Mouse (Mus musculus) erythroid progenitor cell, adult 5-6 weeks (primary cell): ENCODE measurements around the gene Ms4a6c. TPM values are rescaled to one million over a fixed set of nuclear protein-coding genes. Genes with fewer than 3 reads are reported as not detected.
"Not testable (repeated sequence)": the region's sequence is repeated elsewhere in the genome, so short reads cannot be mapped to it uniquely, and the experiment has no call there.

Experiments used
- ATAC-seq: replicated peaks from 2 replicates; pipeline ENCODE4 v1.8.0; 2016; ENCODE audit warnings: moderate number of reproducible peaks, mild to moderate bottlenecking, moderate TSS enrichment, inconsistent platforms; ENCODE audit not compliant: poor library complexity, low FRiP score, severe bottlenecking
- total RNA-seq, 2 experiments: library from RNA; stranded (forward) in 1 of 2; stranded (reverse) in 1 of 2; fragments of 150-400 nt in 1 of 2; fragments of 186-747, 209-891 nt in 1 of 2; gene quantifications; 2 replicates each; pipeline versions ENCODE4 v1.2.3 to v1.2.4; 2015 to 2017; ENCODE audit warnings: low replicate concordance in 2 of 2

The Ms4a6c gene
- total RNA-seq, 2 experiments from 2014 or later = 21.0 to 39.2 TPM

DNA sequence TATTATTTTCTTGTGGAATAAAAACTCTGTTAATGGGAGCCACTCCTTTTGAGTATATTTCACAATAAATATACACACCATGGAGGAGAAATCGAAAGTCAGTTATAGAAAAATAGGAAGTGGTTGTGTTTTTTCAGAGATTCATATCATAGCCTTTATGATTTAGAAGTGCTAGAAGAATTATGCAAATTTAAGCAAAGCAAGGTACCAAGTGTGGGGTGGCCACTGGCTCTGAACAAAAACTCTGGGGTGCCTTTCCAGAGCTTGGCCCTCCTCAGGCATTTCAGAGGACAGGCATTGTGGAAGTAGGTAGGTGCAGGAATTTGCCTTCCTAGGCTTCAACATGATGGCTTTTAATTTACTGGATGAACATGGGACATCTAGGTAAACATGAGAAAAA is 28.1 kb downstream of the Ms4a6c start:
- ATAC-seq = not testable (repeated sequence)

DNA sequence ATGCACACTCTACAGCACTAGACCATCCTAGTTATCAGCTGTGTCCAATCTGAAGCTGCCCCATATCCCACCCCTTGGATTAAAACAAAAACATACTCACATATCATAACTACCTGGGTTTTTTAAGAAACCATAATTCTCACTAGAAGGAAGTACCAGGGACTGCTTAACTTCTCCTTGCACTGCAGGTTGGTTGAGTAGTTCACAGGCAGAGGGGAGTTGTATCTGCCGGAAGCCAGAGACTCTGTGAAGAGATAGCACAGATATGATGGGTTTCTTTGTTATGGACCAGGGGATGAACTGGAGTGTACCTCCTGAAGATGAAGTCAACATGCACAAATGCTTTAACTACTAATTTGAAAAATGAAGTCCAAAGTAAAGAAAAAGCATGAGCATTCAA is 31.6 kb downstream of the Ms4a6c start:
- ATAC-seq = no peak

DNA sequence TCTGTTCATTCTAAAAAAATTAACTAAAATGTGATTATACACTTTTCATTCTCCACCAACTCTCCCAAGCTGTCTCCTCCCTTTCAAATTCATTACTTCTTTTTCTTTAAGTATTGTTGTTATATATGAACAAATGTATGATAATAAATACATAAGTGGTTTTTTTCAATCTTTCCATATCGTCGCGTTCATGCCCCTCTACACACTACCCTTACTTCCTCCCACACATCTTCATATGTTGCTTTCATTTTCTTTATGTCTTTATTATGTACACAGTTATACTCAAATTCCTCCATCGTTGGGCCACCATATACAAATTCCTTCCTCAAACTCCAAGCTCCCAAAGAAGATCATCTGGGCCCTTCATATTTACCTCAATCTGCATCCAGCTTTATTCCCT is 32.2 kb downstream of the Ms4a6c start:
- ATAC-seq = no peak

DNA sequence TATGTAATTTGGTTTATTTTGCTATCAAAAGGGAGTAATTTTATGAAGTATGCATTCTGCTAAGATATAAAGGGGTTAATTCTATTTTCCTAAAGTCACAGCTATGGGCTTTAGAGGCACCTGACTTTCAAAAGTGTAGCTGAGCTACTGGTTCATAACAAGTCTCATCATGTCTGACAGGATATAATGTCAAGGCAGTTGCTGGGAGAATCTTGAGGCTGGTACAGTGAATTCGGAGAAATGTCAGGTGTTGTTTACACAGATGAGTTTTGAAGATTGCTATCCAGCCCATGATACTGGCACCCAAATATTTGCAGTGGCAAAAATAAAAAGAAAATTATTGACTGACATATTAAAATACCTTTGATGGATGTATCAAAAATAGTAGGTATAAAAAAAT is 35.7 kb downstream of the Ms4a6c start:
- no peak for ATAC-seq

DNA sequence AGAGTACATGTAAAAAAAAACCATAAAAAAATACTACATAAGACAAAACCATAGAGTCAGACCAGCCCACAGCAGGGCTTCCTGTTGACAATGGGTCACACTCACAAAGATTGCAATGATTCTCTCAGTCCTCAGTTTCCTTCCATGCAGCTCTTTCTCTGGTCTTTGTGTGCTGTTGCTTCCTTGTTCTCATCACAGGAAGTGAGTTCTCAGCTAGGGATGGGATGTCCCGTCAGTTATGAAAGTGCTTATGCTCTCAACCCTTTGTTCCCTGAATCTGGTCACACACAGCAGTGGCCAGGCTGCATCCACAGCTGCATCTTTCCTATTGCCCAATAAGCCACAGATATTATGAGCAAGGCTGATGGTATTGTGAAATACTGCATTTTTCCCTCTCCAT is 44.3 kb downstream of the Ms4a6c start:
- ATAC-seq = no peak

DNA sequence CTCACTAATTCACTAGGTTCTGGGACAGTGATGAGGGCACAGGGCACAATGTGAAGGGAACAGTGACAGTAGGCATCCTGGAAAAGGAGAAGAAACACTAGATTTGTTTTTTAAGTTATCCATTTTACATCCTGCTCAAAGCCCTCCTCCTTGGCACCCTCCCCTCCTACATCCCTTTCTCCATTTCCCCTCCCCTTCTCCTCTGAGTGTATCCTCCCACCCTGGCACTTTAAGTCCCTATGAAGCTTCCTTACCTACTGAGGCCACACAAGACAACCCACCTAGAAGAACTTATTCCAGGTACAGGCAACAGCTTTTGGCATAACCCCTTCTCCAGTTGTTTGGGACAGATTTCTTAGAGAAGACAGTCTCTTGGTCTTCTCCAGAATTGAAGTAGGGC is 47.1 kb downstream of the Ms4a6c start, which contains the start of gene Ms4a6b:
Gene Ms4a6b, plus strand, starts transcription at position 267 of the 400 bp plus-strand sequence.
- no peak for ATAC-seq

DNA sequence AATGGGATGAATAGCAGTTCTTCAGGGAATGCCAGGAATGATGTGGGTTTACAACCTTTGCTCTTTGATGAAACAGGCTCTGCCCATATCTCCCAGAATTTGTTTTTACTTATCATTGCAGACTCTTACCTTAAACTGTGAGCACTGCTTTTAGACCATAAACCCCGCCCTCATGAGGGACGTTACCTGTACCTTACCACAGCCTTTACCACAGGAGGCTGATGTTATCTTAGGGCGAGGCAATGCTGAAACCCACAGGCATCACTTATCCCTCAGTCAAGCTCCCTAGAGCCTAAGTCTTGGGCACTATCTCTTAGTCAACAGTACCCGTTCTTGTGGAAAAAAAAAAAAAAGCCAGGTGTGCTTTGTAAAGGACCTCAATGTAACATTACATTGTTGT is 47.7 kb downstream of the Ms4a6c start:
- no peak for ATAC-seq

DNA sequence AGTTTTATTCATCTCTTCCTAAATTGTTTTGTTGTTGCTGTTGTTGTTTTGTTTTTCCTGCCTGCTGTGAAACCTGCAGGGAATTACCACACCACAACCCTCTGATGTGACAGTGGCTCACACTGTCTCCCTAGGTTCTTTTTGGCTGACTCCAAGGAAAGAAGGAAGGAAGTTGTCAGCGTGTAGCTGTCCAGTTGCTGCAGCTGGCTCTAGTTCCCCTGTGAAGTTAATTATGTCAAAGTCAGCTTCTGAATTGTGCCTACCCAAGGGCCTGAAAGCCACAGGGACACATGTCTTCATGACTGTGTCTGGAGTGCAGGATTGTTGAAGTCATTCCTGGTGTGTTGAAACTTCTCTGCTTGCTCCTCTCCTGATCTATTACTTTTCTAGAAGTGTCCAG is 48.2 kb downstream of the Ms4a6c start:
- ATAC-seq = not testable (repeated sequence)

DNA sequence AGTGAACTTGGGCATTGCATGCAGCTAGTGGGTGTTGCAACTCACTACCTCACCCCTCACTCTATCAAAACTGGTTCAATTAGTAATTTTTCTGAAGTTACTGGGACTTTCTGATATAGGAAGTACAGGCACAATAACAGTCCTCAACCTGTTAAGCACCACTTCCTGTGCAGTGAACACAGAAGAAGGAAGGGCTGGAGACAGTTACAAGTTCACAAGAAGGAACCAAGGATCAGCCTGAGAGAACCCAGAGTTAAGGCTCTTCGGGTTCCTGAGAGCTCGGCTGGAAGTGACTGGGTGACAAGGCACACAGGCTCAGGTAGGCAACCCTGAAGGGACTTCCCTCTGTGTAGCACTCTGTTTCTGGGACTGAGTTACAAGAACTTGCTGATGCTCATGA is 49.2 kb downstream of the Ms4a6c start:
- ATAC-seq = not testable (repeated sequence)

DNA sequence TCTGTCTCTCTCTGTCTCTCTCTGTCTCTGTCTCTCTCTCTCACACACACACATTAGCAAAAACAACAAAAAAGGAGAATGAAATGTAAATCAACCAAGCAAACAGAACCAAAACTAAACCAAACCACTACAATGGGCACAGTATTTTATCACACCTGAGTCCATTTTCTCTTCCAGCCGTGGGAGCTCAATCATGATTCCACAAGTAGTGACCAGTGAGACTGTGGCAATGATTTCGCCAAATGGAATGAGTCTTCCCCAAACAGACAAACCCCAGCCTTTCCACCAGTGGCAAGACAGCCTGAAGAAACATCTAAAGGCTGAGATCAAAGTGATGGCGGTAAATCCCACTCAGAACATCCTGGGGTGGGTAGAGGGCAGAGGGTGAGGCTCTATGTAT is 51.0 kb downstream of the Ms4a6c start:
- no peak for ATAC-seq

Other genes with a start within 250 kb of the Ms4a6c start
- not detected in 2 replicates for gene Ms4a12, start 236.9 kb upstream of the Ms4a6c start, total RNA-seq (2015; ENCODE audit: low replicate concordance)
- not detected in 2 replicates for gene Ms4a12, start 236.9 kb upstream of the Ms4a6c start, total RNA-seq (2017; ENCODE audit: low replicate concordance)
- 19.8 and 24.3 TPM in 2 replicates for gene Ms4a1, start 203.1 kb upstream of the Ms4a6c start, total RNA-seq (2015; ENCODE audit: low replicate concordance)
- 12.8 and 13.2 TPM in 2 replicates for gene Ms4a1, start 203.1 kb upstream of the Ms4a6c start, total RNA-seq (2017; ENCODE audit: low replicate concordance)
- not detected in 2 replicates for gene Ms4a5, start 185.5 kb upstream of the Ms4a6c start, total RNA-seq (2015; ENCODE audit: low replicate concordance)
- gene Ms4a5, start 185.5 kb upstream of the Ms4a6c start, total RNA-seq (2017; ENCODE audit: low replicate concordance) = not detected in 2 replicates
- gene Ms4a14, start 154.9 kb upstream of the Ms4a6c start, total RNA-seq (2015; ENCODE audit: low replicate concordance) = 3.6 TPM in 1 of 2 replicates, not detected in the other
- gene Ms4a14, start 154.9 kb upstream of the Ms4a6c start, total RNA-seq (2017; ENCODE audit: low replicate concordance) = under 0.01 TPM in 1 of 2 replicates, not detected in the other
- gene Ms4a7, start 133.2 kb upstream of the Ms4a6c start, total RNA-seq (2015; ENCODE audit: low replicate concordance) = 3.6 and 8.8 TPM in 2 replicates
- gene Ms4a7, start 133.2 kb upstream of the Ms4a6c start, total RNA-seq (2017; ENCODE audit: low replicate concordance) = 8.3 TPM in 1 of 2 replicates, not detected in the other
- not detected in 2 replicates for gene Ms4a4a, start 93.8 kb upstream of the Ms4a6c start, total RNA-seq (2015; ENCODE audit: low replicate concordance)
- not detected in 2 replicates for gene Ms4a4a, start 93.8 kb upstream of the Ms4a6c start, total RNA-seq (2017; ENCODE audit: low replicate concordance)
- 17.3 and 39.4 TPM in 2 replicates for gene Ms4a4c, start 64.6 kb upstream of the Ms4a6c start, total RNA-seq (2015; ENCODE audit: low replicate concordance)
- 1.5 and 4.2 TPM in 2 replicates for gene Ms4a4c, start 64.6 kb upstream of the Ms4a6c start, total RNA-seq (2017; ENCODE audit: low replicate concordance)
- gene Ms4a4b, start 25.8 kb upstream of the Ms4a6c start, total RNA-seq (2015; ENCODE audit: low replicate concordance) = 40.0 and 72.9 TPM in 2 replicates
- 1.4 and 5.0 TPM in 2 replicates for gene Ms4a4b, start 25.8 kb upstream of the Ms4a6c start, total RNA-seq (2017; ENCODE audit: low replicate concordance)
- 13.7 and 24.7 TPM in 2 replicates for gene Gm8369, start 16.6 kb downstream of the Ms4a6c start, total RNA-seq (2015; ENCODE audit: low replicate concordance)
- 8.3 and 21.9 TPM in 2 replicates for gene Gm8369, start 16.6 kb downstream of the Ms4a6c start, total RNA-seq (2017; ENCODE audit: low replicate concordance)
- 15.1 and 22.2 TPM in 2 replicates for gene Ms4a6b, start 47.1 kb downstream of the Ms4a6c start, total RNA-seq (2015; ENCODE audit: low replicate concordance)
- gene Ms4a6b, start 47.1 kb downstream of the Ms4a6c start, total RNA-seq (2017; ENCODE audit: low replicate concordance) = 5.4 and 12.9 TPM in 2 replicates
- gene Ms4a4d, start 67.4 kb downstream of the Ms4a6c start, total RNA-seq (2015; ENCODE audit: low replicate concordance) = 3.2 and 4.2 TPM in 2 replicates
- 1.3 TPM in 1 of 2 replicates, not detected in the other for gene Ms4a4d, start 67.4 kb downstream of the Ms4a6c start, total RNA-seq (2017; ENCODE audit: low replicate concordance)
- 2.2 and 5.4 TPM in 2 replicates for gene Ms4a6d, start 135.5 kb downstream of the Ms4a6c start, total RNA-seq (2015; ENCODE audit: low replicate concordance)
- gene Ms4a6d, start 135.5 kb downstream of the Ms4a6c start, total RNA-seq (2017; ENCODE audit: low replicate concordance) = 0.90 TPM in 1 of 2 replicates, not detected in the other
- gene Ms4a2, start 154.4 kb downstream of the Ms4a6c start, total RNA-seq (2015; ENCODE audit: low replicate concordance) = 13.3 and 21.4 TPM in 2 replicates
- gene Ms4a2, start 154.4 kb downstream of the Ms4a6c start, total RNA-seq (2017; ENCODE audit: low replicate concordance) = 6.8 and 12.9 TPM in 2 replicates
- 148 and 159 TPM in 2 replicates for gene Ms4a3, start 171.5 kb downstream of the Ms4a6c start, total RNA-seq (2015; ENCODE audit: low replicate concordance)
- 39.9 and 40.2 TPM in 2 replicates for gene Ms4a3, start 171.5 kb downstream of the Ms4a6c start, total RNA-seq (2017; ENCODE audit: low replicate concordance)
- not detected in 2 replicates for gene Oosp2, start 191.2 kb downstream of the Ms4a6c start, total RNA-seq (2015; ENCODE audit: low replicate concordance)
- not detected in 2 replicates for gene Oosp2, start 191.2 kb downstream of the Ms4a6c start, total RNA-seq (2017; ENCODE audit: low replicate concordance)
- gene Oosp1, start 221.8 kb downstream of the Ms4a6c start, total RNA-seq (2015; ENCODE audit: low replicate concordance) = 2.1 TPM in 1 of 2 replicates, not detected in the other
- gene Oosp1, start 221.8 kb downstream of the Ms4a6c start, total RNA-seq (2017; ENCODE audit: low replicate concordance) = 6.3 TPM in 1 of 2 replicates, not detected in the other
- not detected in 2 replicates for gene Oosp3, start 227.7 kb downstream of the Ms4a6c start, total RNA-seq (2015; ENCODE audit: low replicate concordance)
- not detected in 2 replicates for gene Oosp3, start 227.7 kb downstream of the Ms4a6c start, total RNA-seq (2017; ENCODE audit: low replicate concordance)